Mouse (Mus musculus): ENCODE results near the gene Trmt112. TPM values are rescaled to one million over a fixed set of nuclear protein-coding genes. Genes with fewer than 3 reads are reported as not detected.

Gene Trmt112
- polyA plus RNA-seq (2014; fragmentation: Illumina TruSeq; extraction: RNeasy Lipid Tissue Mini Kit (QIAGEN cat#74804); ENCODE audit: low read depth, low replicate concordance), result 18.9 TPM

GRCm38 (mm10) chr19:6909507-6910289 is at the start of gene Trmt112, which contains the start of gene Prdx5:
Gene Trmt112 (plus strand): TSS chr19:6909698.
Gene Prdx5 (minus strand): TSS chr19:6910106.

GRCm38 (mm10) chr19:6921647-6922567 is 12.4 kb downstream of the Trmt112 start, which contains the start of gene Esrra:
Gene Esrra (minus strand): TSS chr19:6921813.

GRCm38 (mm10) chr19:6925307-6925573 is 15.7 kb downstream of the Trmt112 start, which contains the start of gene Catsperz:
Gene Catsperz (minus strand): TSS chr19:6925380.

GRCm38 (mm10) chr19:6934195-6934977 is 24.9 kb downstream of the Trmt112 start, which contains the start of gene Kcnk4:
Gene Kcnk4 (minus strand): TSS chr19:6934515.

GRCm38 (mm10) chr19:6941372-6942248 is 32.1 kb downstream of the Trmt112 start, which contains the start of gene Bad:
Gene Bad (plus strand): TSS chr19:6941861.

GRCm38 (mm10) chr19:6942249-6942691 is 32.8 kb downstream of the Trmt112 start, which contains the start of gene Gpr137:
Gene Gpr137 (minus strand): TSS chr19:6942480.

Other genes starting within 250 kb of the Trmt112 start
- 0.55 TPM for gene Rps6ka4, start 69.1 kb upstream of the Trmt112 start, polyA plus RNA-seq (2014; fragmentation: Illumina TruSeq; extraction: RNeasy Lipid Tissue Mini Kit (QIAGEN cat#74804); ENCODE audit: low read depth, low replicate concordance)
- gene Ccdc88b, start 51.5 kb upstream of the Trmt112 start, polyA plus RNA-seq (2014; fragmentation: Illumina TruSeq; extraction: RNeasy Lipid Tissue Mini Kit (QIAGEN cat#74804); ENCODE audit: low read depth, low replicate concordance), result 0.10 TPM
- 16.4 TPM for gene Prdx5, start 408 bp downstream of the Trmt112 start, polyA plus RNA-seq (2014; fragmentation: Illumina TruSeq; extraction: RNeasy Lipid Tissue Mini Kit (QIAGEN cat#74804); ENCODE audit: low read depth, low replicate concordance)
- gene Esrra, start 12.1 kb downstream of the Trmt112 start, polyA plus RNA-seq (2014; fragmentation: Illumina TruSeq; extraction: RNeasy Lipid Tissue Mini Kit (QIAGEN cat#74804); ENCODE audit: low read depth, low replicate concordance), result 0.91 TPM
- 264 TPM for gene Catsperz, start 15.7 kb downstream of the Trmt112 start, polyA plus RNA-seq (2014; fragmentation: Illumina TruSeq; extraction: RNeasy Lipid Tissue Mini Kit (QIAGEN cat#74804); ENCODE audit: low read depth, low replicate concordance)
- gene Kcnk4, start 24.8 kb downstream of the Trmt112 start, polyA plus RNA-seq (2014; fragmentation: Illumina TruSeq; extraction: RNeasy Lipid Tissue Mini Kit (QIAGEN cat#74804); ENCODE audit: low read depth, low replicate concordance), result 0.41 TPM
- gene Bad, start 32.2 kb downstream of the Trmt112 start, polyA plus RNA-seq (2014; fragmentation: Illumina TruSeq; extraction: RNeasy Lipid Tissue Mini Kit (QIAGEN cat#74804); ENCODE audit: low read depth, low replicate concordance), result 2.3 TPM
- 1.9 TPM for gene Gpr137, start 32.8 kb downstream of the Trmt112 start, polyA plus RNA-seq (2014; fragmentation: Illumina TruSeq; extraction: RNeasy Lipid Tissue Mini Kit (QIAGEN cat#74804); ENCODE audit: low read depth, low replicate concordance)
- gene Ppp1r14b, start 65.3 kb downstream of the Trmt112 start, polyA plus RNA-seq (2014; fragmentation: Illumina TruSeq; extraction: RNeasy Lipid Tissue Mini Kit (QIAGEN cat#74804); ENCODE audit: low read depth, low replicate concordance), result 11.3 TPM
- 1.5 TPM for gene Plcb3, start 66.8 kb downstream of the Trmt112 start, polyA plus RNA-seq (2014; fragmentation: Illumina TruSeq; extraction: RNeasy Lipid Tissue Mini Kit (QIAGEN cat#74804); ENCODE audit: low read depth, low replicate concordance)
- gene Fkbp2, start 70.8 kb downstream of the Trmt112 start, polyA plus RNA-seq (2014; fragmentation: Illumina TruSeq; extraction: RNeasy Lipid Tissue Mini Kit (QIAGEN cat#74804); ENCODE audit: low read depth, low replicate concordance), result 3.5 TPM
- 1.4 TPM for gene Vegfb, start 78.0 kb downstream of the Trmt112 start, polyA plus RNA-seq (2014; fragmentation: Illumina TruSeq; extraction: RNeasy Lipid Tissue Mini Kit (QIAGEN cat#74804); ENCODE audit: low read depth, low replicate concordance)
- gene Dnajc4, start 82.9 kb downstream of the Trmt112 start, polyA plus RNA-seq (2014; fragmentation: Illumina TruSeq; extraction: RNeasy Lipid Tissue Mini Kit (QIAGEN cat#74804); ENCODE audit: low read depth, low replicate concordance), result 2.3 TPM
- gene Nudt22, start 86.4 kb downstream of the Trmt112 start, polyA plus RNA-seq (2014; fragmentation: Illumina TruSeq; extraction: RNeasy Lipid Tissue Mini Kit (QIAGEN cat#74804); ENCODE audit: low read depth, low replicate concordance), result not detected
- gene Trpt1, start 86.4 kb downstream of the Trmt112 start, polyA plus RNA-seq (2014; fragmentation: Illumina TruSeq; extraction: RNeasy Lipid Tissue Mini Kit (QIAGEN cat#74804); ENCODE audit: low read depth, low replicate concordance), result 0.63 TPM
- not detected for gene Fermt3, start 109.8 kb downstream of the Trmt112 start, polyA plus RNA-seq (2014; fragmentation: Illumina TruSeq; extraction: RNeasy Lipid Tissue Mini Kit (QIAGEN cat#74804); ENCODE audit: low read depth, low replicate concordance)
- 79.5 TPM for gene Stip1, start 130.3 kb downstream of the Trmt112 start, polyA plus RNA-seq (2014; fragmentation: Illumina TruSeq; extraction: RNeasy Lipid Tissue Mini Kit (QIAGEN cat#74804); ENCODE audit: low read depth, low replicate concordance)
- 5.6 TPM for gene Macrod1, start 147.1 kb downstream of the Trmt112 start, polyA plus RNA-seq (2014; fragmentation: Illumina TruSeq; extraction: RNeasy Lipid Tissue Mini Kit (QIAGEN cat#74804); ENCODE audit: low read depth, low replicate concordance)
- gene Flrt1, start 196.0 kb downstream of the Trmt112 start, polyA plus RNA-seq (2014; fragmentation: Illumina TruSeq; extraction: RNeasy Lipid Tissue Mini Kit (QIAGEN cat#74804); ENCODE audit: low read depth, low replicate concordance), result 1.2 TPM